Mouse (Mus musculus) kidney, postnatal 14 days (tissue): Measurements from ENCODE around the gene Osbpl5.
"Not testable (repeated sequence)": the region's sequence is repeated elsewhere in the genome, so short reads cannot be mapped to it uniquely, and the experiment has no call there.

Source experiments
- DNase-seq: peaks from one replicate; pipeline ENCODE4 v3.0.0; 2022; ENCODE audit warnings: mixed read lengths

Osbpl5 gene

DNA sequence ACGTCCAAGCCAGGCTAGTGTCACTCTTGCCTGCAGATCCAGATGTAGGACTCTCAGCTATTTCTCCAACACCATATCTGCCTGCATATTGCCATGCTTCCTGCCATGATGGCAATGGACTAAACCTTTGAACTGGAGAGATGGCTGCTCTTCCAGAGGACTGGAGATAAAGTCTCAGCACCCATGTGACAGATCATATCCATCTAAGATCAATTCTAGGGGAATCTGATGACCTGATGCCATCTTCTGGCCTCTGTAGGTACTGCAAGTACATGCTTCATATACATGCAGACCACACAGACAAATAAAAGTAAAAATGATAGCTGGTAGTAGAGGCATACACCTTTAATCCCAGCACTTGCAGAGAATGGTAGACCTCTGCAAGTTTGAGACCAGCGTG is 60.6 kb downstream of the Osbpl5 start:
- DNase-seq = peak; percentile 55

DNA sequence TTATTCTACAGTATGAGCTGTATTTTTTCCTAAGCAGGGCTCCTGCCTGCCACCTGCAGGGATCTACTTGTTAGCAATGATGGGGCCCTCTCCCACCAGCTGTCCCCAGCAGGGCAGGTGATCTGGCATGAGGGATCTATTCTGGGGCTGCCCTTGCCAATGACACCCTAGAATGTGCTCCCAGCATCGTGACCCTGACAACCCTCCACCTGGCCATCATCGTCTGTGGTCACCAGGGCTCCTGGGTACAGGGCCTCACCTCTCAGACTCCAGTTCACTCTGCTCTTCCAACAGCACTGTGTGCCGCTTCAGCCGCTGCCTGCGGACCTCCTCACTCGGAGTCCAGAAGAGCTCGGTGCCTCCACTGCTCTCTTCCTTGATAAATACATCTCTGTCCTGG is 62.2 kb downstream of the Osbpl5 start:
- DNase-seq = no peak

DNA sequence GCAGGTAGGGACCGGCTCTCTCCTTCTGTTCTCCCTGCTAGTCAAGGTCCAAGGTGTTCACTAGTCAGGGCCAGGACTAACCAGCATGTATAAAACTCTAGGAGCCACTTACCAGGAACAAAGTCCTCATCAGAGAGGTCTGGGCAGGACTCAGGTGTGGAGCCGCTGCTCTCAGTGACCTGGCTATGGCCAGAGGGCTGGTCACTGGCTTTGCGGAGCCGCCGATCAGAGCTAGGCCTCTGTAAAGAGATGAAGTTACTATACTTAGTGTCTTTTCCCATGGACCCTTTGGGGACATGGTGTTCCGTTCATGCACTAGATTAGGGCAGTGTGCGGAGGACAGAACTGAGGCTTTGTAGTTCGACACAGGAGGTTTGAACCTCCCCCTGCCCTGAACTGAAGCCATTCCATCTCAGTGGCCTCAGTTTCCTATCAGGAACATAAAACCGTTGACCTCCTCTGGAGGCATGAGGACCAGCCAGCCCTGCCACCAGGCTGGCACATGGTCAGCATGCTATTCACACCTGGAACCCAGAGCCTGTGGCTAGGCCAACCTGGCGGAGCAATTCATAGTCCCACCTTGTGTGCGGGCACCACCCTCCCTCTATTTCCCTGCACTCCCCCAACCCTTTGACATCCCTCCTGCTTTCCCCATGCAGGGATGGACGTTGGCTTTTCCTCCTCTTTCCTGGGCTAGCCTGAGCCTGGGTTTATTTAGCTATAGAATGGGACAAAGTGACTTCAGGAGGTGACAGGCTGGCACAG is 63.9 kb downstream of the Osbpl5 start:
- no peak for DNase-seq

DNA sequence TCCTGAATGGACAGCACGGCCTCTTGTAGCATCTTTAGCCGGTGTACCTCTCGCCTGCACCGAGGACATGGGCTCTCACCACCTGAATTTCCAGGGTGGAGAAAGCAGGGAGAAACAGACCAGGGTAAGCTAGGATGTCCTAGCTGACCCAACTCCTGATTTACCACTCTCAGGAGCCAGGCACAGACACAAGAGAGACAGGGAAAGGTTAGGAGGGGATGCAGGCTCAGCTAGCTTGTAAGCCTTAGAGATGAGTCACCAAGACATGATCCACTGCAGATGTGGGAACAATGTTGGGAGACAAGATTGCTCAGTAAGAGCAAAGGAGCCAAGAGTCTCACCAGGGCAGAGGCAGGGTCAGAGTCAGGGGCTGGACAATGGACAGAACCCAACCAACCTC is 64.9 kb downstream of the Osbpl5 start:
- no peak for DNase-seq

DNA sequence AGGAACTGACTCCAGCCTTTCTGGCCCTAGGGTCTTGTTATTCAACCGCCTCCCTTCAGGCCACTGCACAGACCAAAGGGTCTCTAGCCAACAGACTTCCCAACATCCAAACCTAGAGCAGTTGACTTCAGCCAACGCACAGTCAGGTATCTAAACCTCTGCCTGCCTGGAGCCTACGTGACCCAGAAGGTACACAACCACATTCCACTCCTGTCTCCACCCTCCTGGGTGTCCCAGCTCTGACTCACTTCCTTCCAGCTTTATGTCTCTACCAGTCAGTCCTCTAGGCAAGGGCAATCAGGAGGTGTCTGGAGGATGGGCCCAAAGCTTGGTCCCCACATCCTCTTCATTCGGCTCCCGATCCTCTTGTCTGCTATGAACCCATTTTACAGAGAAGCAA is 65.6 kb downstream of the Osbpl5 start:
- DNase-seq = no peak

DNA sequence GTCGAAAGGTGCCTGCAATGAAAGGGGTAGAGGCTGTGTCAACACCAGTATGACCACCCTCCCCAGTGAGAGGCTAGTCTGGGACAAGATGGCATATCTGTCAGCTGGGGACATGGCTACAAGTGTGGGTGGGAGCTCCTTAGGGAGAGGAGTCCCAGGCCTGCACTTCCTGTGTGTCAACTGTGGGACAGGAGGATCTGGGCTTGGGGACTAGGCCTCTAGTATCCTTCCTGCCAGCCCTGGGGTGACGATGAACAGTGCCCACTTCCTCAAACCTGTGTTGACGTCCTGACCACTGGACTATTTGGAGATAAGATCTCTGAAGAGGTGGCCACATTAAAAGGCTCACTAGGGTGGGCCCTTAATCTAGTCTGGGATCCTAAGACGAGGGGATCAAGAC is 66.8 kb downstream of the Osbpl5 start:
- no peak for DNase-seq

DNA sequence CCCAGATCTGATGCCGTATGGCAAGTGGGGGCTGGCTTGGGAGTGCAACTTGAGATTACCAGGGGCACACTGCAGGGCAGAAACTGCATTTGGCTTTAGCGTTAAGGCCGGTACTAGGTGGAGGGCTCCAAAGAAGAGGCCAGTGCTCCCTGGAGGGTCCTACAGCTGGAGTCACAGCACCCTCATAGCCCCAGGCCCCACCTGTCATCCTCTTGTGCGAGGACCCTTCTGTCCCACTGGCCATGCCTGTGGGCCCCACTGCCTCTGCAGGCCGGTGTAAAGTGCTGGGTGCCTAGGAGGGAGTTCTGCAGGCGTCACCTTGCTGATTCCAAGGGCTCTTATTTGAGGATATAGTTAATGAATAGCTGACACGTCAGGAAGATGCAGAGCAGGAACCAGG is 67.3 kb downstream of the Osbpl5 start:
- no peak for DNase-seq

DNA sequence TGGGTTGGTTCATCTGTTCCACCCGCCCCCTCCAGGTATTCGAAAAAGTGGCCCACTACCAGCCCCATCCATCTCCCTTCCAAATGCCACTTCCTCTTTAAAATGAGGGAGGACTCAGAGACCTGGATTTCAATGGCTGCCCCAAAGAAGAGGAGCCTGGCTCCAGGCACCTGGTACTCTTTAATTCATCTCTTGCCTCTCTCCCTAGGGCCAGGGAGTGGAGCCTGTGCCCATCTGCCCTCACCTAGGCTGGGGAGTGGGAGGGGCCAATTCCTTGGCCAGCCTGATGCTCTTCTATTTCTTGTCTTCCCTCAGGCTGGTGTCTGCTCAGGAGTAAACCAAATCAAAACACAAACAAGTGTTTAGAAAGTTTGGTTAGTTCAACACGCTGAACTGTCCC is 70.1 kb downstream of the Osbpl5 start:
- DNase-seq = not testable (repeated sequence)

DNA sequence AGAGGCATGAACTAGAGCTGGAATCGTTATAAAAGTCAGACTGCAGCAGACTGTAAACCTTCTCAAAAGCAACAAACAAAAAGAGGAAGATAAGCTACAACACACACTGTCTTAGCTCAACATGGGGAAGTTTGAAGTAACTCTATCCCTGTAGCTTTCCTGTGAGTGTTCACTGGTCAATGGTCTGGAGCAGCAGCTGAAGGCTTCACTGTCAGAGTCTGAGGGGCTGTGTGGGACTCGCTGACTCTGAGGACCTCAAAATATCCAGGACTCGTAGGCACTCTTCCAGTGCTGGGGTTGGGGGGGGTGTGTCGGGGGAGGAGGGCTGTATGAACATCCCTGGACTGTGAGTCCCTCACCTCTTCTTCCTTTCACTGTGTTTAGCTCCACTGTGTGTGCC is 70.6 kb downstream of the Osbpl5 start:
- not testable (repeated sequence) for DNase-seq

DNA sequence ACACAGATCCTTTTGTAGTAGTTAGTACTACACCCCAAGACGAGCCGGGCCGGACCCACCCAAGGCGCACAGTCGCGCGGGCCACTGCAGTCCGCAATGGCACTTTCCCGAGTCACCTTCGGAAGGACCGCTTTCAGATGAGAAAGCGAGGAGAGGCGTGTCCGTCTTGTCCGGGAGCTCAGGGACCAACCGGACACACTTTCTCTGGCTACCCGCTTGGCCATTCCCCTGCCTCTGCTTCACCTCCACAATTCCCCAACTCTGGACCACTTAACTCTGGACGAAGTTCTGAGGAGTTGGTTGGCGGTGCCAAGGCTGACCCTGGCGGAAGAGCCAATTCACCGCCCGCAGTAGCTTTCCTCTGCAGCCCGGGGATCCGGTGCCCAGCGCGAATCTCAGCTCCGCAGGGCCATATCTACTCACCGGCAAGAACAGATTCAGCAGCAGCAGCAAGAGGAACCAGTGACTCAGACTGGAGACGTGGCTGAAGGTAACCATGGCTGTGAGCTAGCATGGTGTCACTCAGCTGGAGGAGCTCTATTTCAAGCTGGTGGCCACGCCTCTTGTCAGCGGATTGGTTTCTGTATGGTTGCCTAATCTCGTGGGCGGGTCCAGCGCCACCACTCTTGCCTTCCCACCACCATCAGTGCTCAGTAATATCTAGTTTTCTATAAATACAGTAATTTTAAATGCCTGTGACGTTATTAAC is 71.3 kb downstream of the Osbpl5 start, which contains the start of gene Tnfrsf23:
TSS of gene Tnfrsf23 (minus strand) at position 514 of the 709 bp plus-strand sequence.
- DNase-seq = peak; percentile 83

DNA sequence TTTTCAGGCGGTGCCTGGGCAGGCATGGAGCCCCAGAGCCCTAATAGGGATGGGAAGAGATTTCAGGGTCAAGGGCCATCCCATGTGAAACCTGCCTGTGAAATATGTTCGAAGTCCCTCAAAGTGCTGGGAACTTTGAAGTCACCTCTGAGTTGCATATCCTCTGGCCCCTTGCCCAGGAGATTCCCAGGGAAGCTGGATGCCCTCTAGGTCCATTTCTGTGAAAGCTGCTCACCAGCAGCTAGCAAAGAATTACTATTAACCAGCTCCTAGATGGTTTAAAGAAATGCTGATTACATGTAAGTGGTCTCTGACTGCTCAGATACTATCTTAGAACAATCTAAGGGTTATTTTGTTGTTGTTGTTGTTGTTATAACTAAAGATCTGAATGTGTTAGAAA is 72.2 kb downstream of the Osbpl5 start:
- peak; percentile 36 for DNase-seq

DNA sequence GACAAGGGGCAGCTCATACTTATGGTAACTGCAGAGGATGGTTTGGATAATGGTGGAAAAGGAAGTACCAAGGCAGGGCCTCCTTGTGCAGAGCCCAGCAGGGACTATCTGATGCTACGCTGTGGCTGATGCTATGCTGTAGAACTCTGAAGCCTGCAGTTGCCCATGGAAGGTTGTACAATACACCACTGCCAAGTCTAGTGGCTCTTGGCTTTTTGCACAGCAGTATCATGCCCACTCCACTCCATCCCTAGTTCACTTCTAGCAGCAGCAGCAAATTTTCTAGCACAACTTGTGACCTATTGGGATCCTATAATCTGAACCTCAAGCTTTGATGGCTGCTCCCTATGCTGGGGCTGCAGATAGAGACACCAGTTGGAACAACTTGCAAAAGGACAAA is 75.2 kb downstream of the Osbpl5 start:
- no peak for DNase-seq

DNA sequence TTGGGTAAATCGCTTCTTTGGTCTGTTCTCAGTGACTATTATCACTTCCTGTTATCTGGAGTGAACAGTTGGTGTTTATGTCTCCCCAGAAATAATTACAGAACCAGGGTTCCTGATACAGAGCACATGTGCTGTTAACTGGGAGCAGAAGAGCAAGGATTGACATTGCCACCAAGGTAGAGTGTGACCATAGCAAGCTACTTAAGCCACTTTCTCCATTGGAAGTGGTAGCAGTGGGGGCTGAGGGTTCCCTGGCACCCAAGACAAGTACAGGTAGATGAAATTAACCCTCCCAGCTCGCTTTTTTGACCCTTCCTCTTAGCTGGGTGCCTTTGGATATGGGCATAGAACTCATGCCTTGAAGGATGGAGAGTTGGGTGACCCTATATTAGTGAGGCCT is 75.9 kb downstream of the Osbpl5 start:
- not testable (repeated sequence) for DNase-seq

DNA sequence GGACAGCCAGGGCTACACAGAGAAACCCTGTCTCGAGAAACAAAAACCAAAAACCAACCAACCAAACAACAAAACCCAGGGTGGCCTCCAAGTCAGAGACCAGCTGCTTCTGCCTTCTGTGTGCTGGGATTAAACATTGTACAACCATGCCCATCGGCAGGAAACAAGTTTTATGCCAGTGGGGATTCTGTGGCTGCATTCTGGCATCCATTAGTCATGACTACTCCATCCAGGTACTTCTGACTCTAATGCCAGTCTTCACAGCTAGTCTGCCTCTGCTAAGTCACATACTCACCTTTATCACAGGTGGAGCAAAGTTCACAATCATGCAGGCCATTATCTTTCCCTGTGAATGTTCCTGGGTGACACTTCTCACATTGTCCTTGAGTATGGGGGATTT is 77.1 kb downstream of the Osbpl5 start:
- DNase-seq = not testable (repeated sequence)

DNA sequence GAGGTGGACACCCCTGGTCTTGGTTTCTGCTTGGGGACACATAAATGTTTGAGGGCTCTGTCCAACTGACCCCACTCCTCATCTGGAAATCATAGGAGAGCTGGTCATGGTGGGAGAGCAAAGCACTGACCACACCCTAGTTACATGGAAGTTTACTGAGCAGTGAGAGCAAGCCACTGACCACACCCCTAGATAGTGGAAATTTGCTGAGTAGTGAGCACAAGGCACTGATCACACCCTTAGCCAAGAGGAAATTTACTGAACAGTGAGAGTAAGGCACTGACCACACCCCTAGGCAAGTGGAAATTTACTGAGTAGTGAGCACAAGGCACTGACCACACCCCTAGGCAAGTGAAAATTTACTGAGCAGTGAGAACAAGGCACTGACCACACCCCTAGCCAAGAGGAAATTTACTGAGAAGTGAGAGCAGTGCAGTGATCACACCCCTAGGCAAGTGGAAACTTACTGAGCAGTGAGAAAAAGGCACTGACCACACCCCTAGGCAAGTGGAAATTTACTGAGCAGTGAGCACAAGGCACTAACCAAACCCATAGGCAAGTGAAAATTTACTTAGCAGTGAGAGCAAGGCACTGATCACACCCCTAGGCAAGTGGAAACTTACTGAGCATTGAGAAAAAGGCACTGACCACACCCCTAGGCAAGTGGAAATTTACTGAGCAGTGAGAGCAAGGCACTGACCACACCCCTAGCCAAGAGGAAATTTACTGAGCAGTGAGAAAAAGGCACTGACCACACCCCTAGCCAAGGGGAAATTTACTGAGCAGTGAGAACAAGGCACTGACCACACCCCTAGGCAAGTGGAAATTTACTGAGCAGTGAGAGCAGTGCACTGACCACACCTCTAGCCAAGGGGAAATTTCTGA is 90.1 kb downstream of the Osbpl5 start:
- DNase-seq = no peak

DNA sequence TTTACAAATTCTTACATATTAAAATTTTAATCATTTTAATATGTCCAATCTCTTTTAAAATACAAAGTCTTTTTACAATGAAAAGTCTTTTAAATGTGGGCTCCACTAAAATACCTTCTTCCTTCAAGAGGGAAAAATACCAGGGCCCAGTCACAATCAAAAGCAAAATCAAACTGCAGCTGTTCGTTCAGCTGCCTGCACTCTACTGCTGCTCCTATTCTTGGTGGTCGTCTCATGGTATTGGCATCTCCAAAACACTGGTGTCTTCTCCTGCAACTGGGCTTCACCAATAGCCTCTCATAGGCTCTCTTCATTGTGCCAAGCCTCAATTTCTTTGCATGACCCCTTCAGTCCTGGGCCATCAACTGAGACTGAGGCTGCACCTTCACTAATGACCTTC is 93.3 kb downstream of the Osbpl5 start:
- DNase-seq = no peak

DNA sequence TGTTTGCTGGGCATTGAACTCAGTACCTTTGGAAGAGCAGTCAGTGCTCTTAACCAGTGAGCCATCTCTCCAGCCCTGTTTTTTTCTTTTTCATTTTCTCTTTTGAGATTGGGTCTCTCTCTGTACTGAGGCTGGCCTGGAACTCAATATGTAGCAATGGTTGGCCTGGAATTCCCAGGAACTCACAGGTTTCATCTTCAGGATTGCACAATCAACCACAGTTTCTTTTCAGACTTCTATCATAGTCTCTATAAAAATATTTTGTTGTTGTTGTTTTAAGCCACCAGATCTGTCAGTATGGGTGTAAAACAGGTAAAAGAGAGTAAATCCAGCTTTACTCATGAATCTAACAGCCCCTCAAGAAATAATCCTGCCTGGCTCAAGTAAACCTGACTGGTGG is 96.0 kb downstream of the Osbpl5 start:
- no peak for DNase-seq

DNA sequence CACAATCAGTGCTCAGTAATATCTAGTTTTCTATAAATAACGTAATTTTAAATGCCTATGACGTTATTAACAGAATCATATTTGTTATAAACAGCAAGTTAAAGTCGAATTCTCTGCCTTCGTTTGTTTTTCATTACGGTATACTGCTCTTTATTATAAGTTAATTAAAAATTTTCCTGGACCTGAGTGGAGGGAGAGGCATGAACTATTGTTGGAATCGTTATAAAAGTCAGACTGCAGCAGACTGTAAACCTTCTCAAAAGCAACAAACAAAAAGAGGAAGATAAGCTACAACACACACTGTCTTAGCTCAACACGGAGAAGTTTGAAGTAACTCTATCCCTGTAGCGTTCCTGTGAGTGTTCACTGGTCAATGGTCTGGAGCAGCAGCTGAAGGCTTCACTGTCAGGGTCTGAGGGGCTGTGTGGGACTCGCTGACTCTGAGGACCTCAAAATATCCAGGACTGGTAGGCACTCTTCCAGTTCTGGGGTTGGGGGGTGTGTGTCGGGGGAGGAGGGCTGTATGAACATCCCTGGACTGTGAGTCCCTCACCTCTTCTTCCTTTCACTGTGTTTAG is 106.9 kb downstream of the Osbpl5 start:
- not testable (repeated sequence) for DNase-seq

DNA sequence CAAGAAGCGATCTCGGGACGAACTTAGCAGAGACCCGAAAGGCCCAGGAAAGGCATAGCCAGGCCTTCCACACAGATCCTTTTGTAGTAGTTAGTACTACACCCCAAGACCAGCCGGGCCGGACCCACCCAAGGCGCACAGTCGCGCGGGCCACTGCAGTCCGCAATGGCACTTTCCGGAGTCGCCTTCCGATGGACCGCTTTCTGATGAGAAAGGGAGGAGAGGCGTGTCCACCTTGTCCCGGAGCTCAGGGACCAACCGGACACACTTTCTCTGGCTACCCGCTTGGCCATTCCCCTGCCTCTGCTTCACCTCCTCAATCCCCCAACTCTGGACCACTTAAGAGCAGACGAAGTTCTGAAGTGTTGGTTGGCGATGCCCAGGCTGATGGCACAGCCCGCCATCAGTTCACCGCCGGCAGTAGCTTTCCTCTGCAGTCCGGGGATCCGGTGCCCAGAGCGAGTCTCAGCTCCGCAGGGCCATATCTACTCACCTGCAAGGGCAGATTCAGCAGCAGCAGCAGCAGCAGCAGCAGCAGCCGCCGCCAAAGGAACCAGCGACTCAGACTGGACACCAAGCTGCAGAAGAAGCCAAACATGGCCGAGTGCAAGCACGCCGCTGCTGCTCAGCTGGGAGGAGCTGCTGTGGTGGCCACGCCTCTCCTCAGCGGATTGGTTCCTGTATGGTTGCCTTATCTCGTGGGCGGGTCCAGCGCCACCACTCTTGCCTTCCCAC is 107.6 kb downstream of the Osbpl5 start, which contains the start of gene Tnfrsf22:
TSS of gene Tnfrsf22 (minus strand) at position 628 of the 735 bp plus-strand sequence.
- peak; percentile 90 for DNase-seq

DNA sequence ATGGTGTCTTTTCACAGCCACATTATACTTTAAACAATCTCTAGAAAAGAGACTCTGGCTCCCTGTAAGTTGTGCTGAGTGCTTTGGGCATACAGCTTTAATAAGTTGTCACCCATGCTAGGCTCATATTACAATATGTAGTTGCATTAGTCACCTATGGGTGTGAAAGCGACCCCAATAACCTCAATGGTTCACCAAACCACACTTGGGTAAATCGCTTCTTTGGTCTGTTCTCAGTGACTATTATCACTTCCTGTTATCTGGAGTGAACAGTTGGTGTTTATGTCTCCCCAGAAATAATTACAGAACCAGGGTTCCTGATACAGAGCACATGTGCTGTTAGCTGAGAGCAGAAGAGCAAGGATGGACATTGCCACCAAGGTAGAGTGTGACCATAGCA is 112.8 kb downstream of the Osbpl5 start:
- not testable (repeated sequence) for DNase-seq
